Mouse (Mus musculus): ENCODE results near the gene Ndufa11. TPM values are rescaled to one million over a fixed set of nuclear protein-coding genes. Genes with fewer than 3 reads are reported as not detected.

Gene Ndufa11
- polyA plus RNA-seq, 1 experiment from 2014 or later, result 1,119 TPM

GRCm38 (mm10) chr17:56767531-56768135 lies 50.1 kb downstream of the Ndufa11 start:
- no peak overlapping the region for H3K9ac ChIP-seq (ENCODE audit: low read length)
- no peak for ATAC-seq (ENCODE audit: insufficient number of reproducible peaks, insufficient read depth, low FRiP score, low read depth)
- H3K27ac ChIP-seq (replicated peaks in 1 of 2; ENCODE audit: control insufficient read depth in 1 of 2, insufficient read depth in 1 of 2, low read depth in 2 of 2, low read length in 2 of 2), result no peak overlapping the region
- H3K27me3 ChIP-seq (ENCODE audit: control insufficient read depth, insufficient read depth, low read length), result no peaks in the 10 kb centered on the region
- H3K4me1 ChIP-seq (ENCODE audit: control insufficient read depth in 2 of 2, insufficient read depth in 2 of 2, low read length in 2 of 2), result peaks cover 14 to 16% of the 10 kb centered on the region in 2 experiments
- peaks cover 53% of the 10 kb centered on the region for H3K36me3 ChIP-seq (ENCODE audit: control insufficient read depth, insufficient read depth, low read length)
- no peak overlapping the region for H3K4me3 ChIP-seq (ENCODE audit: control insufficient read depth in 1 of 2, insufficient read depth in 1 of 2, low read depth in 1 of 2, low read length in 2 of 2)
- no peaks in the 10 kb centered on the region for H3K9me3 ChIP-seq (ENCODE audit: control insufficient read depth, low read length)
- WGBS, result 95% methylated on average over 29 of the region's 29 CpGs
- H3K4me2 ChIP-seq (ENCODE audit: low read length), result no peak overlapping the region

- H3K4me2 ChIP-seq (ENCODE audit: low read length), result no peak overlapping the region
- ATAC-seq (ENCODE audit: insufficient number of reproducible peaks, insufficient read depth, low FRiP score, low read depth), result no peak
- H3K27me3 ChIP-seq (ENCODE audit: control insufficient read depth, insufficient read depth, low read length), result no peaks in the 10 kb centered on the region
- no peaks in the 10 kb centered on the region for H3K9me3 ChIP-seq (ENCODE audit: control insufficient read depth, low read length)
- H3K4me3 ChIP-seq (ENCODE audit: control insufficient read depth in 1 of 2, insufficient read depth in 1 of 2, low read depth in 1 of 2, low read length in 2 of 2), result no peak overlapping the region
- WGBS, result 96% methylated on average over 11 of the region's 11 CpGs
- H3K36me3 ChIP-seq (ENCODE audit: control insufficient read depth, insufficient read depth, low read length), result peaks cover 53% of the 10 kb centered on the region
- no peak overlapping the region for H3K9ac ChIP-seq (ENCODE audit: low read length)
- H3K27ac ChIP-seq (replicated peaks in 1 of 2; ENCODE audit: control insufficient read depth in 1 of 2, insufficient read depth in 1 of 2, low read depth in 2 of 2, low read length in 2 of 2), result no peak overlapping the region
- H3K4me1 ChIP-seq (ENCODE audit: control insufficient read depth in 2 of 2, insufficient read depth in 2 of 2, low read length in 2 of 2), result peaks cover 6 to 15% of the 10 kb centered on the region in 2 experiments
Measured at GRCm38 (mm10) chr17:56768941-56769340, 51.4 kb downstream of the Ndufa11 start.

GRCm38 (mm10) chr17:56769950-56770349 lies 52.4 kb downstream of the Ndufa11 start, which contains the start of gene Prr22:
Prr22 (plus strand) TSS chr17:56770250.
- H3K27me3 ChIP-seq (ENCODE audit: control insufficient read depth, insufficient read depth, low read length), result no peaks in the 10 kb centered on the region
- no peak for ATAC-seq (ENCODE audit: insufficient number of reproducible peaks, insufficient read depth, low FRiP score, low read depth)
- WGBS, result 89% methylated on average over 5 of the region's 5 CpGs
- no peak within 1 kb of the TSS for H3K4me2 ChIP-seq (ENCODE audit: low read length)
- H3K4me1 ChIP-seq (ENCODE audit: control insufficient read depth in 2 of 2, insufficient read depth in 2 of 2, low read length in 2 of 2), result peaks cover 8 to 22% of the 10 kb centered on the region in 2 experiments
- H3K27ac ChIP-seq (replicated peaks in 1 of 2; ENCODE audit: control insufficient read depth in 1 of 2, insufficient read depth in 1 of 2, low read depth in 2 of 2, low read length in 2 of 2), result no peak within 1 kb of the TSS
- H3K36me3 ChIP-seq (ENCODE audit: control insufficient read depth, insufficient read depth, low read length), result peaks cover 53% of the 10 kb centered on the region
- H3K4me3 ChIP-seq (ENCODE audit: control insufficient read depth in 1 of 2, insufficient read depth in 1 of 2, low read depth in 1 of 2, low read length in 2 of 2), result no peak within 1 kb of the TSS
- H3K9ac ChIP-seq (ENCODE audit: low read length), result no peak within 1 kb of the TSS
- H3K9me3 ChIP-seq (ENCODE audit: control insufficient read depth, low read length), result no peaks in the 10 kb centered on the region

Other genes with a start within 250 kb of the Ndufa11 start
- 51.4 and 60.1 TPM in 2 replicates for gene Ptprs, start 241.3 kb upstream of the Ndufa11 start, polyA plus RNA-seq (2014; fragmentation: Nextera tagmentation; extraction: Ambion mirVana)
- gene Znrf4, start 205.3 kb upstream of the Ndufa11 start, polyA plus RNA-seq (2014; fragmentation: Nextera tagmentation; extraction: Ambion mirVana), result not detected in 2 replicates
- 0.16 and 0.58 TPM in 2 replicates for gene Gm20219, start 163.4 kb upstream of the Ndufa11 start, polyA plus RNA-seq (2014; fragmentation: Nextera tagmentation; extraction: Ambion mirVana)
- 36.5 and 43.5 TPM in 2 replicates for gene Safb2, start 133.2 kb upstream of the Ndufa11 start, polyA plus RNA-seq (2014; fragmentation: Nextera tagmentation; extraction: Ambion mirVana)
- gene Safb, start 132.9 kb upstream of the Ndufa11 start, polyA plus RNA-seq (2014; fragmentation: Nextera tagmentation; extraction: Ambion mirVana), result 52.9 and 58.9 TPM in 2 replicates
- gene 2410015M20Rik, start 108.0 kb upstream of the Ndufa11 start, polyA plus RNA-seq (2014; fragmentation: Nextera tagmentation; extraction: Ambion mirVana), result 390 and 398 TPM in 2 replicates
- gene Rpl36, start 104.4 kb upstream of the Ndufa11 start, polyA plus RNA-seq (2014; fragmentation: Nextera tagmentation; extraction: Ambion mirVana), result 1,567 and 1,751 TPM in 2 replicates
- gene Lonp1, start 90.9 kb upstream of the Ndufa11 start, polyA plus RNA-seq (2014; fragmentation: Nextera tagmentation; extraction: Ambion mirVana), result 58.6 and 59.0 TPM in 2 replicates
- 0.46 and 0.50 TPM in 2 replicates for gene Catsperd, start 89.6 kb upstream of the Ndufa11 start, polyA plus RNA-seq (2014; fragmentation: Nextera tagmentation; extraction: Ambion mirVana)
- 54.4 and 58.1 TPM in 2 replicates for gene Ranbp3, start 44.5 kb upstream of the Ndufa11 start, polyA plus RNA-seq (2014; fragmentation: Nextera tagmentation; extraction: Ambion mirVana)
- gene Vmac, start 255 bp downstream of the Ndufa11 start, polyA plus RNA-seq (2014; fragmentation: Nextera tagmentation; extraction: Ambion mirVana), result 17.7 TPM in 2 replicates
- 31.0 and 31.5 TPM in 2 replicates for gene Nrtn, start 39.8 kb downstream of the Ndufa11 start, polyA plus RNA-seq (2014; fragmentation: Nextera tagmentation; extraction: Ambion mirVana)
- 28.8 and 31.3 TPM in 2 replicates for gene Dus3l, start 47.0 kb downstream of the Ndufa11 start, polyA plus RNA-seq (2014; fragmentation: Nextera tagmentation; extraction: Ambion mirVana)
- gene Prr22, start 52.5 kb downstream of the Ndufa11 start, polyA plus RNA-seq (2014; fragmentation: Nextera tagmentation; extraction: Ambion mirVana), result 0.96 and 1.2 TPM in 2 replicates
- 4.3 and 5.0 TPM in 2 replicates for gene Rfx2, start 113.2 kb downstream of the Ndufa11 start, polyA plus RNA-seq (2014; fragmentation: Nextera tagmentation; extraction: Ambion mirVana)
- gene Acsbg2, start 156.7 kb downstream of the Ndufa11 start, polyA plus RNA-seq (2014; fragmentation: Nextera tagmentation; extraction: Ambion mirVana), result not detected in 2 replicates
- 0.35 and 0.74 TPM in 2 replicates for gene 1700061G19Rik, start 157.7 kb downstream of the Ndufa11 start, polyA plus RNA-seq (2014; fragmentation: Nextera tagmentation; extraction: Ambion mirVana)
- gene Mllt1, start 217.6 kb downstream of the Ndufa11 start, polyA plus RNA-seq (2014; fragmentation: Nextera tagmentation; extraction: Ambion mirVana), result 11.4 and 20.4 TPM in 2 replicates

Data from heart, embryonic 14.5 days (tissue).